Mouse (Mus musculus) T-helper 1 cell (primary cell): ENCODE results near the gene Gria1.

Experiments
- in situ Hi-C: fragments of 300-600 bp; cut with MboI, MseI; formaldehyde crosslinking; loops from one replicate; pipeline ENCODE4 v1.15.1; 2025; ENCODE audit warnings: high pct_unique_total_duplicates

The Gria1 gene

DNA sequence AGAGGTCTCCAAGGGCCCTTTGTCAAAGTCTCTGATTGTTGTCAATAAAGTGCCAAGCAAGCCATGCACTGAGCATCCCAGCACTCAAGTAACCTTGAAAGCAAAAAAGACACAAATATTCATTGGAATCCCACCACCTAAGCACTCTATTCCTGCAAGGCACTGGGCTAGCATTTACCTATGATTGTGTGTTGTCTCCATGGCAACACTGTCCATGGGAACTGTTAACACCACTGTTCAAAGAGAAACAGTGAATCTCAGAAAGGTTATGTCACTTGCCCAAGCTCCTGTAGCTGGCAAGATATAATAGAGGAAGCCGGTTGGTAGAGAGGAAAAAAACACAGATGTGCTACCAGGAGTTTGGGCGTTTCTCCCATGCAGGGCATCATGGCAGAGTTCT lies 274.9 kb downstream of the Gria1 start:
- in situ Hi-C loops = no loop called here

DNA sequence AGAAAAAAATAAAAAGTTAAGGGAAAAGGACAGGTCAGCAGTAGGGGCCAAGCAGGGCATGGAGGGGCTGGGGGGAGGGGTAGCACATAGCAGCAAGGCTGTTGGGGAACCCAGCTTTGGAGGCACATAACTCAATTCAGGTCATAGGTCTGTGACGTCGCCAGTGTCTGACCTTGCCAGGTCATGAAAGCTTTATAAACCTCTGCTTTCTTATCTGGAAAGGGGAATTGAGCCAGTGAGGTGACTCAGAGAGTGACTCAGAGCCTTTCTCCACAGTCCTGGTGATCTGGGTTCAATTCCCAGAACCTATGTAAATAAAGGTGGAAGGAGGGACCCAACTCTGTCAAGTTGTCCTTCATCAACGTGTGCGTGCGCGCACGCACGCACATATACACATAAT lies 286.2 kb downstream of the Gria1 start:
- in situ Hi-C loops = no loop called here

DNA sequence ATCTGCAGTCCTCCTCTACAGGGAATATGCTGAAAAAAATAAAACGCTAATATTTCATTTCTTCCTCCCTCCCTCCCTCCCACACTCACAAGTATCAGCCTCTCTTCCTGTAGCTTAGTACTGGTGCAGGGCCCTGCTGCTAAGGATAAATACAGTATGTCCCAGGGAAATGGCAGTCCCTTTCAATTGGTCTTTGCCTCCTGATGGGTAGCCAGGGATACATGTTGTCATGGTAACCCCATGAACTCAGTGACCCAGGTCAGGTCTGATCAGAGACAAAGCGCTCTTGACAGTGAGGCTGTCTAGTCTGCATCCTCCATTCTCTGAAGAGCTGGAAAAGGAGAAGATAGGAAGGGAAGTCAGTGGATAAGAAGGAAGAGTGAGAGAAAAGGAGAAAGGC lies 287.1 kb downstream of the Gria1 start:
- in situ Hi-C loops = no loop called here

DNA sequence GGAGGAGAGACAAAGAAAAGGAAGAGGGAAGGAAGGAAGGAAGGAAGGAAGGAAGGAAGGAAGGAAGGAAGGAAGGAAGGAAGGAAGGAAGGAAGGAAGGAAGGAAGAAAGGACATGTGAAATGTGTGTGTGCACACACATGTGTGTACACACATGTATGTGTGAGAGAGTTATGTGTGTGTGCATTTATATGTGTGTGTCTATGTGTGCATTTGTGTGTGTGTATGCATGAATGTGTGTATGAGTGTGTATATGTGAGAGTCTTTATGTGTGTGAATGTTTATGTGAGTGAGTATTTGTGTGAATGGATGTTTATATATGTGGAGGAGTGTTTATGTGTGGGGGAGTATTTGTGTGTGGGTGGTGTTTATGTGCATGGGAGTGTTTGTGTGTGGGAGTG lies 287.5 kb downstream of the Gria1 start:
- in situ Hi-C loops = no loop called here

DNA sequence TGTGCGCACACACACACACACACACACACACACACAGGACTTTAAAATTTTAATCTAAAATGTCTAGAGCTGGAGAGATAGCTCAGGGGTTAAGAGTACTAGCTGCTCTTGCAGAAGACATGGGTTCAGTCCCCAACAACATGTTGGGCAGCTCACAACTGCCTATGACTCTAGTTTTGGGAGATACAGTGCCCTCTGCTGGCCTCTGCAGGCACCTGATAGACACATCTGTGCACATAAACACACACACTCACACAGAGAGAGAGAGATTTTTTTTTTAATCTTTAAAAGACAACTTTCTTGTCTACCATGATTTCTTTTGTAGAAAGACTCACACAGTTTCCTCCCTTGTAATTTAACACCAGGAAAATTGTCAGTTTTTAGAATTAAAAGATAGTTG lies 292.4 kb downstream of the Gria1 start:
- in situ Hi-C loops = loop anchor here (25.0 kb wide), 1 partner anchor 1166 kb away; no protein-coding TSS in a partner anchor

DNA sequence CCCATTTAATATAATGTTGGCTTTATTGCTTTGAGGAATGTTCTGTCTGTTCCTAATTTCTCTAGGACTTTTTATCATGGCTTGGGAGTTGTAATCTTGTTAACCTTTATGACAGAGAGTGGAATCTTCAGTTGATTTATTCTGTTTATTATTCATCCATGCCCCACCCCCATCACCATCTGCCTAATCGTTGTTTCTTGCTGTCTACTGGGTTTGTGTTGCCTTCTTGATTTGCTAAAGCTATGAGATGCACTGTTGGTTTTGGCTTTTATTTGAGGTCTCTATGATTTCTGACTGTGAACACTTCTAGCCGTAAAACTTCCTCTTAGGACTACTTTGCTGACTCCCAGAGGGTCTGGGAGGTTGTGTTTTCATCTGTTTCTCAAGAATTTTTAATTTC lies 294.9 kb downstream of the Gria1 start:
- in situ Hi-C loops = loop anchor here (25.0 kb wide), 1 partner anchor 1169 kb away; no protein-coding TSS in a partner anchor

DNA sequence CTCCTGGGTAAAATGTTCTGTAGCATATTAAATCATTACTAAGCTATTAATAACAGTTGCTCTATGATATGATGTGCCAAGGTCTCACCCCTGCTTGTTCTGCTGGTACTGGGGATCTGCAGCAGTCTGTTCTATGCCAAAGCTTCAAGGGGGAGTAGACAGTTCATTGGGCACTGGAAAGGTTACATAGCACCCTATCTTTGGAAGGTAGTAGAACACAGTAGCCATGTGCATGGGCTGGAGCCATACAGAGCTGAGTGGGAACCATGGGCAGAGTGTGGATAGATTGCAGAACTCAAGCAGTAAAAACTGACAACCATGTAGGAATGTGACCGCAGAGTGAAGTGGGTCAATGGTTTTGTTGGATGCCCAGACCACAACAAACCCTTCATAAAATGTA lies 295.7 kb downstream of the Gria1 start:
- in situ Hi-C loops = loop anchor here (25.0 kb wide), 1 partner anchor 1170 kb away; no protein-coding TSS in a partner anchor

DNA sequence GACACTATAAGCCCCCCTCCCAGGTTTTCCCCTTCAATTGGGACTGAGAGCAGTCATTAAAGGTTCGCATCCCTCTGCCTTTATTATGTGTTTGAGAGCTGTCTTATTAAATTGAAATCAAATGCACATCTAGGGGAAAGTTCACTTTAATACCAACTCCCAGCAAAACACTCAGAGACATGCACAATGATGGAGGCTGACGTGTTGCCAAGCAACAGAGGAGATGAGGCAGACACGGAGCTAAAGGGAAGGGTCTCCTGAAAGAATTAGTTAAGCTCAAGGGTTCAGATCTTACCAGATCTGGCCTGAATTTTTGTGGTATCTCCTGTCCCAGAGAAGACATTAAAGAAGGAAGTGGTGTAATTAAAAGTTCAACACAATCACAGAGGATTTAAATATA lies 305.9 kb downstream of the Gria1 start:
- in situ Hi-C loops = loop anchor here (25.0 kb wide), 1 partner anchor 1180 kb away; no protein-coding TSS in a partner anchor

DNA sequence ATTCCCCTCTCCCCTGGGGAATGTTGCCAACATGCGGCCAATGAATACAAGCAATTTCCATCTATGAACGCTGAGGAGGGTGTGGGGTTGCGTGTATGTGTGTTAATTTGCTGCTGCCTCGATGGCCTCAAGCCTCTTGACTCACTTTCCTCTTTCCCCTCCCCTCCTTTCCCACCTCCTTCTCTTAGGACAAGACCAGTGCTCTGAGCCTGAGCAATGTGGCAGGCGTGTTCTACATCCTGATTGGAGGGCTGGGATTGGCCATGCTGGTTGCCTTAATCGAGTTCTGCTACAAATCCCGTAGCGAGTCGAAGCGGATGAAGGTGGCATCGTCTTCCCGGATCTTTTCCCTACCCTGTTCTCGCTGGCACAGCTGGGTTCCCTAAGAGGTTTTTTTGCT lies 306.3 kb downstream of the Gria1 start:
- in situ Hi-C loops = loop anchor here (25.0 kb wide), 1 partner anchor 1180 kb away; no protein-coding TSS in a partner anchor

DNA sequence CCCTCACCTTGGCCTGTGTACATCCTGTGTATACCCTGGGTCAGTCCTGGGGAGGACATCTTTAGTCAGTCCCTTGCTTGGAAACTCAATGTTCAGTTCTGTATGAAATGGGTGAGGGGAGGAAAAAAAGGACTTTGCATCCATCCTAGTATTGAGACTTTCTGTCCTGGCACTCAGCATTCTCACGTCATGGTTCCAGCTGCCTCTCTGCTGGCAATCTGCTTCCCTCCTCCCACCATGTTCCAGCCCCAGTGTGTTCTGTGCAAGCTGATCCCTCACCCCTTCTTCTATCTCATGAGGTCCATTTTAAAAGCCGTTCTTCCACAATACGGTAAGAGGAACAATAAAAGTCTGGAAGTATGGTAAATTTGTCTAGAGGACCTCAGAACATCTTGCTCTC lies 308.2 kb downstream of the Gria1 start:
- in situ Hi-C loops = loop anchor here (25.0 kb wide), 1 partner anchor 1182 kb away; no protein-coding TSS in a partner anchor

DNA sequence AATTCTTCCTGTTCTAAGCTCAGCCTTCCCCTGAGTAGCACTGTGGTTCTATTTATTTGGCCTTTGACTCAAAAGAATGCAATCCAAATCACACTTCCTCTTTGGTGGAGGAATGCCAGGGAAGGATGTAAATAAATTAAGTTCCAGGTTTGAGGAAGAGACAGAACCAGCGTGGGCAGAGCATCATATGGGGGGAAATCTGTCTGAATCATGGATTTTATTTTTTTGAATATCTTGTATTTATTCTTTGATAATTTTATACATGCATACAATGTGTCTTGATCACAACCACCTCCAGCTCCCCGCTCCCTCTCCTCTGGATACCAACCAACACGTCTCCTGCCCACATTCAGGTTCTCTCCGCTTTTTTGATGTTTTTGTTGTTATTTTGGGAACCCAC lies 312.9 kb downstream of the Gria1 start:
- in situ Hi-C loops = loop anchor here (25.0 kb wide), 1 partner anchor 1187 kb away; no protein-coding TSS in a partner anchor
